Mouse (Mus musculus): ENCODE results near the gene Emp1.
A peak's percentile ranks its signal among the peaks of the same experiment; 100 is the strongest.

Gene Emp1

DNA sequence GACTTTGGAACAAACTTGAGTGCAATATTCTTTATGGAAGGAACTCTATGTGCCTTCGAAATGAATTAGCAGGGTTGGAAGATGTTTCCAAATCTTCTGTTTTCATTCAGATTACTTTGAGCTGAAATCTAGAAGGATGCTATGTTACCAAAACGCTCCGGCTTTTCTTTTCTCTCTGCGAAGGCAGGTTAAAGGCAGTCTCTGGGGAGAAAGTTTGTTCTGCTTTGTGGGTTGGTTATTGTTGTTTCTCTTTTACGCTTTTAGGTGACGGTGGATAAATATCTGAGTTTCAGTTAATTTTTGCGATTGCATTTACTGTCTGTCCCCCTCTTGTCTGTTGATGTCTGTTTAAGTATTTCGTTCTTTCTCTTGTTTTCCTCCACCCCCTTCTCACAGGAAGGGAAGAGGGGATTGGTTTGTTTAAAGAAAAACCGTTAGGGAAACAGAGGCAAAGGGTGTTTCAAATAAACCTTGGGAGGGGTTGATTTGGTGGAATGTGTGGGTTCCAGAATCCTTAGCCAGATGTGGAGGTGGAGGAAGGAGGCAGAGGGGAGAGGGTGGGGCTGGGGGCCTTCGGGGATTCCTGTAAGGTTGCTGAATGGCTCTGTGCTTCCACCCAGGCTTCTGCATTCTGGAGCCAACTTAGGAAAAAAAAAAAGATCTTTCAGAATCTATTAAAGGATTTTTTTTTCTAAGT is 1.1 kb downstream of the Emp1 start:
- no peak for DNase-seq (ENCODE audit: low spot score in 2 of 2)

DNA sequence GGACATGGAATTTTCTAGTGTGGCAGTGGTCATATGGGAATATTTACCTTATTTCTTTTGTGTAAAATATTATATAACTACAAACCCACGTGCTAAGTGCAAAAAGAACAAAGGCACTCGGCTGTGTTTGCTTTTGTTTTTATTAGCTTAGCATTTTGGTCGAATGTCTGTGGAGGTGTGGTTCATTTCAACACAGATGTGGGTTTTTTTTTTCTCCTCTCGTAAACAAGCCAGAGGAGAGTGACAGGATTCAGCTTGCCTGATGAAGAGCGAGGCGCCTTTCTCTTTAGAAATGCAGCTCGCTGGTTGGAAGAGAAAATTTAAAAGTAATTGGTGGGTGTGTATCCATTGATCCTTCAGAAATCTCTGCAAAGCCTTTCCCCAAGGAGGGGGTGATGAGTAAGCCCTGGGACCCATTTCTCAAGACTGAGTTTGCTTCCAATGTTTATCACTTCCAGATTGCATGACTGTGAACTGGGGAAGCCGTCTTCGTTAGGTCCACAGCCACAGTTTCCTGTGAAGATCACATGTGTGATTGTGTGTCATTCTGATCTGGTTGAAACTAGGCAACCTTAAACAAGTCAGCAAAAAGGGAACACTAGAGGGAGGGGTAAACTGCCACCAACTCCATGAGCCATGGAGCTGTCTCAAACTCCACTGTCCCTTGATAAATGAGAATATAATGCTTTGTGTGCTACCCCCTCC is 1.8 kb downstream of the Emp1 start:
- DNase-seq (ENCODE audit: low spot score in 2 of 2), result peak; percentile 67 to 76

DNA sequence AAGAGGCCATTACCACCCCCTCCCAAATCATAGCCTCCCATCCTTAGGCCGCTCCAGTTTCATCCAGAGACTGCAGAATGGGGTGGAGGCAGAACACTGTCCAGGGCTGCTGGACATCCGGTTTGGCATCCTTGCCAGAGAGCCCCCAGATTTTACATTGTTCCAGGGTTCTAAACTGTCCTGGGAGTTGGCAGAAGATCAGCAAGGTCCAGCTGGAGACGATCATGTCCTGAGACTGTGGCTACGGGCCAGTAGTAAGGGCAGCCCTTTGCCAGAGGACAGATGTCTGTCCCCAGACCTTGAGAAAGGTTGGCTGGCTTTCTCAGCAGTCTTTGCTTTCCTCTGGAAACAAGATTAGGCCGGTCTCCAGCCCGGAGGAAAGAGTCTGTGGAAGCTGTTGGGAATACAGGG is 2.6 kb downstream of the Emp1 start:
- DNase-seq (ENCODE audit: low spot score in 2 of 2), result no peak

DNA sequence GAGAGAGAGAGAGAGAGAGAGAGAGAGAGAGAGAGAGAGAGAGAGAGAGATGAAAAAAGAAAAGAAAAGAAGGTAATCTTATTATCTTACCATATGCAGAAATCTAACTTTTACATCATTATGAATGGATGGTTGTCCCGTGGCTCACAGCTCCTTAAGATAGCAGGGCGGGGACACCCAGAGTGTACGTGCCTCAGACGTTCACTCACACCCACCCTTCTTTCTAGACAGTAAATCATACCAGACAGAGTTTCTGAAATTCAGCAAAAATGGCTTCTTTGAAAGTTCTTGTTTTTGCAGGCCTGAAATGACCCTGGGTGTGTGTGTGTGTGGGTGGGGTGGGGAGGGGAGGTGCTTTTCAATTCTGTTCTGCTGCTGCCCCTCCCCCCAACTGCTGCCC is 3.3 kb downstream of the Emp1 start:
- DNase-seq (ENCODE audit: low spot score in 2 of 2), result no peak

DNA sequence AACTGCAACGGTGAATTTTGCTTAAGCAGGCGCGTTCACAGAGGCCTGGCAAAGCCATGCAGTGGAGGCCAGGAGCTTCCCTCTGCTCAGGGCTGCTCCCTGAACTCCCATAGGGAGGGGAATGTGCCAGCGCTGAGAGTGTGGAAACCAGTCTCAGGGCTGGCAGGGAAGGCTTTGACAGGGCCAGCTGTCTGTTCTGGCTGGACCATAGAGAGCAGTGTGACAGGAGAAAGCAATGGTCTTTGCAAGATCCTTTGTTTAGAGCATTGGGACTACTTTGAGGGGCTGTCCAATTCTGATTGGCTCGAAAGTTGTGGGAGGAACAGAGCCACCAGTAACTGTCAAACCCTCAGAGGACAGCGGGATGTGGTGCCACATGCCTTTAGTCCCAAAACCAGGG is 5.9 kb downstream of the Emp1 start:
- DNase-seq (ENCODE audit: low spot score in 2 of 2), result no peak

DNA sequence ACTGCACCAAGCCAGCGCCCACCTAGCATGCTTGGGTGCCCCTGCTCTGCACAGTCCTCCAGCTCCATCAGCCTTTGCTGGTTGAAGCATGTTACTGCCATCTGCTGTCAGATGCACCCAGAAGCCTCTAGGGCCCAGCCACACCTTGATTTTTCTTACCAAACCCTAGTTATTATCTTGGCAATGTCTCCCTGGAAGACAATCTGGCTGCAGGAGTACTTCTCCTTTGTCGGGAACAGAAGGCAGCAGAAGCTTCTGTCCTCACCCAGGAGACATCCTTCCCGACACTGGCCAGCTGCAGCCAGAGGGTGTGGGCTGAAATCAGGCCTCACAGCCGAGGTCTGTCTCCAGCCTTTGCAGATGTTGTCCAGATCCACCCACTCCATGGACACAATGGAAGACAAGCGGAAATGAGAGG is 7.2 kb downstream of the Emp1 start:
- DNase-seq (ENCODE audit: low spot score in 2 of 2), result no peak

DNA sequence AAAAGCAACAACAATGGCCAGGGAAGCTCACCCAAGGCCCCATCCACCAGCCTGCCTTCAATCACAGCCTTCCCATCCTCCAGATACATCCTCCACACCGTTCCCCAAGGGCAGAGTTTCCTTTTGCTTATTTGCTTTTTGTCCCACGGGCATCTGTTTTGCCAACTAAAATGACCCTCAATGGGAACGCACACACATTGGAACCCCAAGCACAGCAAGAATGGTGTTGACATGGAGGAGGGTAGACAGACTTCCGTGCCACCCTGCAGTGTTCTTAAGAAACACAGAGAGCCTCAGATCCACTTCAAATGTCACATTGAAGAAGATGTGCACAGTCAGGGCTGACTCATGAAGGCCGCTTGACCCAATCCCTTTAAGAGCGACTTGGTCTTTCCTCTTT is 8.6 kb downstream of the Emp1 start:
- no peak for DNase-seq (ENCODE audit: low spot score in 2 of 2)

DNA sequence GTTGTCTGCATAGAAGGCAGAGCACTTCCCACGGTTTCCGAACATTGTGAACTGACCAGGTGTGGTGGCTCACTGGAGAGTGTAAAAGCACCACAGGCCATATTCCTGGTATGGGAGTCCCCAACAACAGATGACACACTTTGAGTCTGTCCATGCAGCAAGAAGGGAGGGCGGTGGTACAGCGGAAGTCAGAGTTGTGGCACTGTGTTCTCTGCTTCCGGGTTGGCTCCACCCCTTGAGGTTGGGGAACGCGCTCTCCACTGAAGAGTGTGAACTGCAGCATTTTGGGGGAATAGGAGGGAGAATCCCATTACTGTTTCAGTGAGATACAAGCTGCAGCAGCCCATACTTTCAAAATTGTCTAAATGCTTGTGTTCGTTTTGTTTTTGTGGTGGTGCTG is 11.0 kb downstream of the Emp1 start:
- no peak for DNase-seq (ENCODE audit: low spot score in 2 of 2)

DNA sequence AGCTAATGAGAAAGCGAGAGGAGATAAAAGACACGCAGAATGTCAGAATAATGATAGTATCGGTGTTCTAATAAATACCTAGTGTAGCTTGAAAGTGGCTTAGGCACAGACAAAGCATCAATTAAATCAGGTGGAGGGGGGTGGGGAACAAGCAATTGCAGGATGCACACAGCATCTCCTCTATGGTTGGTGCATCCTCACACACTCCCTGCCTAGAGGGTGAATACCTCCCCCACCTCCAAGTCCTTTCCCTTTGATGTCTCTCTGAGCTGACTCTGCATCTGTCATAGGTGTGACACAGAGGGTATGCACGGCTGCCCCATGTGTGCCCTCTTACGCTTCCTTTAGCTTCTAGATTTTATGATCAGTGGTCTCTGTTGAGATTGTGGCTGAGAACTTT is 13.5 kb downstream of the Emp1 start:
- DNase-seq (ENCODE audit: low spot score in 2 of 2), result no peak

DNA sequence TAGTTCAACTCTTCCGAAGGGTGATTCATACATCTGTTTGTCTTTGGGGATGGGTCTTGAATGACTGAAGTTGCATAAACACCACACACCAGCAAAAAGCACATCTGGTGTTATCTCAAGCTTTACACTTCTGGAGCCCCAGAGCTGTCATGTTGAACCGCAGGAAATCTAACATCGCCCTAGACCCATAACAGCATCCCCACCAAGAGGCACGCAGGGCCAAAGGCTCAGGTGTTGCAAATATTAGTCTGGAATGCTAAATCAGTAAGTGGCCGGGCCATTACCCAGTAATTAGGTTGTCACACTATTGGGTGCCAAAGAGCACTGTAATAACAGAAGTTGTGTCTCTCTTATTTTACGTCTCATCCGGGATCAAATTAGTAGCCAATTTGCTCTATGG is 13.9 kb downstream of the Emp1 start:
- DNase-seq (ENCODE audit: low spot score in 2 of 2), result no peak

DNA sequence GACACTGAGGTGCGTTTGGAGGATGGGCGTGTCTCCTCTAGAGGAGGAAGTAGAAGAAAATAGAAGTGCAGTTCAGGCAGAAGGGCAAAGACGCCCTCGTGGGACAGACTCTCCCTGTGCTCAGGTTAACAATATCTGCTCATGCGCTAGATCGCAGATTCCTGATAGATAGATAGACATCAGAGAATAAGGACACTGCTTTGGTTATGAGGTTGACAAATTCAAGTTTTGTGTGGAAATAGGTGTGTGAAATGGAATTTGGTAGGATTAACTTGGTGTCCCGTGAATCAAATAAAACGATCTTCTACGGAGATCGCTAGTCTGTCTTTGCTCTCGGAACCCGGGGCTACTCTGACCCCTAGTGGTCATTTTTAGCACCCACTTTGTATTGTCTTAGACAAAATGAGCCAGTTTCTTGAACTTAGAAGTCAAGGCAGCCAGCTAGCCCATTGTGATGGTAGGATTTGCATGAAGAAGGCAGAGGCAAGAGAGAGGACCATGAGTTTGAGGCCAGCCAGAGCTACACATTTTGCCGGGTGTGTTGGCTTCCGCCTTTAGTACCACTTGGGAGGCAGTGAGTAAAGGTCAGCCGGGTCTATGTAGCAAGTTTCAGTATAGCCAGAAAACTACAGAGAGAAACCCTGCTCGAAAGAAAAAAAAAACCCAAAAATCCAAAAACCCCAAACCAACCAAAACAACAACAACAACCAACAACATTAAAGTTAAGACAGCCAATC is 15.4 kb downstream of the Emp1 start:
- DNase-seq (ENCODE audit: low spot score in 2 of 2), result peak; percentile 50 to 61

DNA sequence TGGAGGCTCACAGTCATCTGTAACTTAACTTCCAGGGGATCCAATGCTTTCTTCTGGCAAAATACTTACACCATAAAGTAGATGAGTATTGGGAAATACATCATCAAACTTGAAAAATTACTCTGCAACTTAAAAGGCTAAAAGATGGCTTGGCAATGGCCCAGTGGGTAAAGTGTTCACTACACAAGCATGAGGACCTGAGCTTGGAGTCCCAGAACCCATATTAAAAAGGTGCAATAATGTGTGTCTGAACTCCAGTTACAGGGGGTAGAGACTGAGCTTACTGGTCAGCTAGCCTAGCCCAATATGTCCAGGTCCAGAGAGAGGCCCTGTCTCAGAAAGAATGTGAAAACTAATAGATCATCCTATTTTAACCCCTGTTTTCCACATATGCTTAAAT is 21.6 kb downstream of the Emp1 start:
- DNase-seq (ENCODE audit: low spot score in 2 of 2), result no peak

DNA sequence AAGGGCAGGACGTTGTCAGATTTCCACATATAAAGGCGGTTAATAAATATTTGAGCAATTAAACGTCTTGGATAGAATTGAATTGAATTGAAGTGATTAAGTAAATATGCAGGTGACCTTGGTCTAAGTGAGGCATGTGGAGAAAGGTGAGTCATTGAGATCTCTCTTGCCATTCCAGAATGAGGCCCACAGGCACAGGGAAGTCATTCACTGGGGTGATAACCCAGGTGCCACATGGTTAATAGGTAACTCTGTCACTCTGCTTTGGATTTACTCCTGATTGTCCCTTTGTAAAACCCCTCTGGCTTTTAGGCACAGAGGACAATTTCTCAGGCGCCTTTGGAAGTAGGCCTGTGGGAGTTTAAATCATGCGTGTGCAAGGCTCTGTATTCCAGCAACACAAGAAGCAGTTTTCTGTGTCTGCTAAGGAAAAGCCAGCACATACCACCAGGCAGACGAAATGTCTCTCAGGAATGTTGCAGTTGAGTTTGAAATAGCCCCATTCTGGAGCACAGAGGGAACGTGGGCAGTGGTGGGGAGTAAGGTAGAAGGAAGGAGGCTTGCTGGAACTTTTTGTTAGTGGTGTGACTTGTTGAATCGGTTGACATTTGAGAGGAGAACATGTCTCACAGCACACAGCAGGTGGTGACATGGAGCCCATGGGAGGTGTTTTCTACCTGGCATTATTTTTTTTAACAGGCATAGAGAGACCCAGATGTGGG is 23.6 kb downstream of the Emp1 start:
- no peak for DNase-seq (ENCODE audit: low spot score in 2 of 2)

DNA sequence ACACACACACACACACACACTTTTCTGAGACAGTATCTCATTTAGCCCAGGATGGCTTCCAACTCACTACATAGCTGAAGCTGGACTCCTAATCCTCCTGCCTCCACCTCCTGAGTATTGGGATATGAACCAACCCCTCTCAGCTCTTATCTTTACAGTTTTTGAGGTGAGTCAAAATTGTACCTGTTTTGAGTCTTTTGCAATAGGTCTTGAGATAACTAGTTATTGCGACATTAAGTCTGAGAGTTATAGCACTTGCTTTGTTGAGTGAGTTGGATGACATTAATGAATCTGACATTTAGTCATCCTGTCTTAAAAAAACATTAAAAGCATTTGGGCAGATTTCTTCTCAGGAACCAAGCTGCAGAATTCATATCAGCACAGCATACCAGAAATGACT is 25.3 kb downstream of the Emp1 start:
- DNase-seq (ENCODE audit: low spot score in 2 of 2), result no peak

DNA sequence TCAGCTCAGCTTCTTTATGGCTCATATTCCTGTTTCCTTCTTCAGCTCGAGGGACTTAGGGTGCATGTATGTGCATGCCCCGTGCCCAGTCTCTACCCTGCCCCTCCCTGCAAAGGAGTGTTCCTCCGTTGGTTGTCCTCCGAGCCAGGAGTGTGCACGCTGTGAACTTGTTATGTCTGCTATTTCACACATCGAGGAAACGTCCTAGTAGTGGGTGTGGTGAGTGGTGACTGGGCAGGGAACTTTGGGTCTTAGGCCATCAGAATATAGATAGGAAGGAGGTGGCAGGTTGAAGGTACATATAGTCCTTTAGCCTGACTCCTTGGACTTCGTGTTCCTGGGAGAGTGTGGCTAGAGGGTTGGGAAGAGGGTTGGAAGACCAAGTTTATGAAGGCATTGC is 26.4 kb downstream of the Emp1 start:
- no peak for DNase-seq (ENCODE audit: low spot score in 2 of 2)

DNA sequence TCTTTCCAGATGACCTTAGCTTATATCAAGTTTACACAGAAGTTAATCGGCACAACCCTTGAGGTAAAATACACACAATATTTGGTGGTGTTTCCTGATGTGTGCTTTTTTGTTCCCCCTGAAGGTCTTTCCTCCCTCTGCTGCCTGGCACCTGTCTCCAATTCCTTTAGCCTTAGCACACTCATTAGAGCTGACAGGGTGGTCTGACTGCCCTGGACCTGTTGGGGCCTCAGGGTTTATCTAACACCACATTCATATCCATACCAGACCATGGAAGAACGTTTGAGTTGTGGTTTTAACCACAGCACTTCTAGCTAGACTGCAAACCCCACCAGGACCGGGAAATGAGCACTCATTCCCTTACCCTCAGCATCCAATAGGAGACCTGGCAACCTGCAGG is 28.1 kb downstream of the Emp1 start:
- DNase-seq (ENCODE audit: low spot score in 2 of 2), result no peak

DNA sequence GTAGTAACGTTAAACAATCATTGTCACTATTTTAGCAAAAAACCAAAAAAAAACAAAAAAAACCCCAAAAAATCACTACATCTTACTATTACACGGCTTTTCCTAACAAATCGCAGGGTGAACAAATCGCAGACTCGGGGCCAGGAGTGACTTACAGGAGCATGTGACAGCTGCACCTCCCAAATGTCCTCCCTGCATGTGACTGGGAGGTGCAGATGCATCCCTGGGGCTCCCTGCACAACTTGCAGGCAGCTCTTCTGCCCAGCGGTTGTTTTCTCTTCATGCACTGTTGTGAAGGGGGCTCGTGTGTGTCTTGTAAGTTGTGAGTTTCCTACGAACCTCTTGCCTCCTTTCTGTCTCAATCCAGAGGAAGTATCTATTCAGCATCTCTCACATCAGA is 33.0 kb downstream of the Emp1 start:
- no peak for DNase-seq (ENCODE audit: low spot score in 2 of 2)

DNA sequence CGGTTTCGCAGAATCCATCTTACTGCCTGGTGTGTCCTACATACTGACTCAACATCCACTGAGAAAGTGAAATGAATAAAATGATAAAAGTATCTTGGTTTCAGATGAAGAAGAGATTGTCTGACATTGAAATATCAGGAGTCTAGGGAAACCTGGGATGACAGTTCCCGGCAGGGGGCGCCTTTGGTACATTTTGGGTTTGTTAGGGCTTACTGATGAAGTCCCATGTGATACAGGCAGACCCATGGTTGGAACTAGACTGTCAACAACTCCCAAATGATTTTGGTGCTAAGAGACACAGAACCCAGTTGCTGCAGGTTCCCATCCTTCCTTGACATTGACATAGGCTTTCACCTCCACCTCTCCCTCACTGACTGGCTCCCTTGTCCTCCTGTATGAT is 34.7 kb downstream of the Emp1 start:
- no peak for DNase-seq (ENCODE audit: low spot score in 2 of 2)

DNA sequence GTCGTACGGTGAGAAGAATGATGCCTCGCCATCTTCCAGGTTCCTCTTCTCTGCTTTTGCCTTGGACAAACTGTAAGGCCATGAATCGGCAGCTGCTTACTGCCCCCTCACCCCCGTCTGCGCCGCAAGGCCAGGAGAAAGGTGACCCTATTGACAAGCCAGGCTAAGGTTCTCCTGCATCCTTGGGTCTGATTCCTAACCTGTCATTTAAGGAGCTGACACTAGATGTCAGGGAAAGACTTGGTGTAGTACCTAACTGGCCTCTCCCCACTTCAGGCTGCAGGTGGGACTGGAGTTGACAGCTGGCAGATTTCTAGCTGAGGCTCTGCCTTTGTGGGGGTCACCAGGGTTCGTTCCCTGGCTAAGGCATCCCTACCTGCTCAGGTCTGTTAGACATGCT is 35.4 kb downstream of the Emp1 start:
- DNase-seq (ENCODE audit: low spot score in 2 of 2), result no peak

DNA sequence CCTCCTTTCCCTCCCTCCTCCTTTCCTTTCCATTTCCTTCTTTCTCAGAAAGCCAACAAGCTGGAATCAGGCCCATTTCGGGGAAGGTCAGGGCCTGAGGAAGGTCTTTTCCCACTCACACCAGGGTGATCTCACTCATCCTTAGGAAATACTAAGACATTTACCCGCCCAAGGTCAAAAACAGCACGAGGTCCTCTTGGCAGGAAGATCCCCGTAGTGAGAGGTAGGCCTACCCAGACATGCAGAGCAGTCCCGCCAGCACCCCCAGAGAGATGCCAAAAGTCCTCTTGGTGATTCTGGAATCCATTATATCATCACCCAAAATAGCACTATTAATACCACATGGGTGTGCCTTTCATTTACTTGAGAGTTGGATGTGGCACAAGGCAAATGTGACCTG is 36.5 kb downstream of the Emp1 start:
- DNase-seq (ENCODE audit: low spot score in 2 of 2), result no peak

DNA sequence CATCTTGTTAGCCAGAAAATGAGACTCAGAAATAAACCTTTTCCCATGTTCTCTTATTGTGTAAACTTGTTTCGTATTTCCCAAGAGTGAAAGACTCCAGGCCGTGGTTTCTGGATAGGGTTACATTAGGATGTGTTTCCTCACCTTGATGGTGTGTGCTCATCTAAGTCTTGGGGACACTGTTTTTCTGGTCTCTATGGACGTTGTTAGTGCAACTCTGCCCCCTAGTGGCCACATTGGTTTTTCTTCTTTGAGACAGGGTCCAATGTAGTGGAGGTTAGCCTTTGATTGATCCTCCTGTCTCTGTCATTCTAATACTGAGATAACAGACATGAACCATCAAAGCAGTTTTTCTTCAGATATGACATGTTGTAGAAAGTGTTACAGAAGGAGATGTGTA is 38.0 kb downstream of the Emp1 start:
- DNase-seq (ENCODE audit: low spot score in 2 of 2), result peak; percentile 29 to 51

DNA sequence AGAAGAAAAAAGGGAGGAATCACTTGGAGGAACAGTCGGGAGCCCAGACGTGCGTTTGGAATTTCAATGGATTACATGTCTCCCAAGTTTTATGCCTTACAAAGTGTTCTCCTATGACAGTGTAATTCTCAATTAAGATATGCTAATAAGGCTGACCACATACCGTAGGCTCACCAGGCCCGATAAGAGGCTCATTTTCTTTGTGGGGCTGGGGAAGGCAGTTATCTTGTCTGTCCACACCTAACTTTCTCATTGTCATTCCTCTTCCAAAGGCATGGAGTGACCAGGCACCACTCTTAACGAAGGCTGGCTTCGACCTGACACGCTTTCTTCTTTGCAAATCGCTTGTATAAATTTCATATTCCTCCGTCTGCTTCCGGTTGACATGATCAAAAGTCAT is 42.7 kb downstream of the Emp1 start:
- DNase-seq (ENCODE audit: low spot score in 2 of 2), result no peak
